Mouse (Mus musculus): ENCODE data around the gene Selenof.

DNA sequence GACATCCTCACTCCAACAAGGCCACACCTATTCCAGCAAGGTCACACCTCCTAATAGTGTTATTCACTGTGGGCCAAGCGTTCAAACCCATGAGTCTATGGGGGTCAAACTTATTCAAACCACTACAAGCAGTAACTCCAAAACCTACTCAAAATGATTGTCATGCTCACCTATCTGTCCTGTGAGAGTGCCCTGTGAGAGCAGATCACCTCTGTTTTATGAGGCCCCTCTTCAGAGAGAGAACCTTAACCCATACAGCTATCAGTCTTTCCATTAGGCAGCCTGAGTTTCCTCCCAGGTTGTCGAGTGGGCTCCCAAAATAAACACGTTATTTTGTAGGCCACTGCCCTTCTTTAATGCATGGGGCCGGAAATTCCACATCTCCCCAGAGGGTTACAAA, 32.3 kb downstream of the Selenof start:
- TF ChIP-seq CTCF (IDR thresholded peaks at IDR 0.05; ENCODE audit: insufficient read depth, low read depth, low read length) = no peak
- TF ChIP-seq POLR2A (IDR thresholded peaks at IDR 0.05; ENCODE audit: insufficient read depth, low read depth, low read length) = no peak

All from olfactory bulb, adult 2 months (tissue).